Mouse (Mus musculus): ENCODE data around the gene Uck2.

GRCm38 (mm10) chr1:167236790-167237189 lies 48.3 kb downstream of the Uck2 start:
- TF ChIP-seq CTCF (conservative IDR thresholded peaks at IDR 0.05; ENCODE audit: low read length) (no peak), NANOG (IDR thresholded peaks at IDR 0.05; ENCODE audit: borderline replicate concordance, low read length) (no peak), POU5F1 (IDR thresholded peaks at IDR 0.05; ENCODE audit: borderline replicate concordance, low read length) (no peak)

Measured in E14TG2a.4 (cell line).